Mouse (Mus musculus): ENCODE results near the gene Hoxc6. TPM values are rescaled to one million over a fixed set of nuclear protein-coding genes. Genes with fewer than 3 reads are reported as not detected.

Gene Hoxc6
- polyA plus RNA-seq (2014; fragmentation: Nextera tagmentation; extraction: Ambion mirVana): not detected in 2 replicates

DNA sequence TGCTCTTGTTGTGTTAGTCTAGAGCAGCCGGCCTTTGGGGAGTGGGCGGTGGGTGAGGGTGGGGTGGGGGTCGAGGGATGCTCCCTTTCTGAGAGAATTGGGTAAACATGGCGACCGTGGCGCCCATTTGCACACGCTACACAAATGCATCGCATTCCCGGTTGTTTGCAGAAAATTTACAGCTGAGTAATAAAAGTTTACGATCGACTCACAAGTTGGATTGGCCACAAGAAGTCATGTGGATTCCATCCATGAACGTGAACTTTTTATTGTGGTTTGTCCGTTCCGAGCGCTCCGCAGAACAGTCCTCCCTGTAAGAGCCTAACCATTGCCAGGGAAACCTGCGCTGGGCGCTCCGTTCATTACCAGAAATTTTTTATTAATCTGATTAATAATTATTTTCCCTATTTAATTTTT, at the start of gene Hoxc6:
Gene Hoxc6, plus strand, starts transcription at position 319 of the 417 bp plus-strand sequence.
- Histone ChIP-seq H3K27me3 (ENCODE audit: insufficient read depth, low read length) (peaks cover 99% of the 10 kb centered on the region), H3K9me3 (ENCODE audit: low read depth, low read length) (no peaks in the 10 kb centered on the region), H3K36me3 (ENCODE audit: insufficient read depth) (no peaks in the 10 kb centered on the region), H3K4me1 (ENCODE audit: insufficient read depth) (no peaks in the 10 kb centered on the region), H3K4me2 (peak within 1 kb of the TSS; percentile 79), H3K9ac (no peak within 1 kb of the TSS), H3K27ac (ENCODE audit: low read depth) (no peak within 1 kb of the TSS), H3K4me3 (ENCODE audit: low read depth, low read length) (peak within 1 kb of the TSS; percentile 43)
- TF ChIP-seq CTCF (IDR thresholded peaks at IDR 0.05; ENCODE audit: low read depth): no peak
- 2% methylated on average over 19 of the region's 19 CpGs for WGBS
- ATAC-seq (ENCODE audit: insufficient read depth) (no peak), DNase-seq (no peak)

DNA sequence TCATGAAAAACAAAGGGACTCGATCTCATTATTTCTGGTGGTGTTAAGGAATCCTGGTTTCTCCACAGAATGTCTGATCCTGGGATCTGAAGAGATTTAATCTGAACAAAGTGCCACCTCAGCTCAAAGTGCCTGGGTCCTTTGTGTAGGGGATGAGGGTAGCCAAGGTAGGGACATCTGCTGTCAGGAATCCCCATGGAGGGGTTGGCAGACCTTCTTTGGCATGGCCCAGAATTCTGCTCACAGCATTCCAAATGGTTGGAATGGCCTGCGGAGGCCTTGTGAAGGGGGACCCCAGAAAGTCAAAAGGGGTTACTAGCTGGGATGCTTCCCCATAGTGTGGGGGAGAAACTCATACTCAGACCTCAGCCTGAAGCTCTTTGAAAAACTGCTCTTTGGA, 49.2 kb upstream of the Hoxc6 start:
- H3K36me3 ChIP-seq (ENCODE audit: insufficient read depth): no peaks in the 10 kb centered on the region
- H3K4me1 ChIP-seq (ENCODE audit: insufficient read depth): no peaks in the 10 kb centered on the region
- no peak overlapping the region for H3K4me3 ChIP-seq (ENCODE audit: low read depth, low read length)
- no peak overlapping the region for H3K4me2 ChIP-seq
- H3K27me3 ChIP-seq (ENCODE audit: insufficient read depth, low read length): peaks cover 100% of the 10 kb centered on the region
- no peak overlapping the region for H3K9ac ChIP-seq
- 14% methylated on average over 2 of the region's 2 CpGs for WGBS
- H3K9me3 ChIP-seq (ENCODE audit: low read depth, low read length): no peaks in the 10 kb centered on the region
- H3K27ac ChIP-seq (ENCODE audit: low read depth): no peak overlapping the region
- no peak for ATAC-seq (ENCODE audit: insufficient read depth)
- no peak for DNase-seq
- no peak for TF ChIP-seq CTCF (IDR thresholded peaks at IDR 0.05; ENCODE audit: low read depth)

DNA sequence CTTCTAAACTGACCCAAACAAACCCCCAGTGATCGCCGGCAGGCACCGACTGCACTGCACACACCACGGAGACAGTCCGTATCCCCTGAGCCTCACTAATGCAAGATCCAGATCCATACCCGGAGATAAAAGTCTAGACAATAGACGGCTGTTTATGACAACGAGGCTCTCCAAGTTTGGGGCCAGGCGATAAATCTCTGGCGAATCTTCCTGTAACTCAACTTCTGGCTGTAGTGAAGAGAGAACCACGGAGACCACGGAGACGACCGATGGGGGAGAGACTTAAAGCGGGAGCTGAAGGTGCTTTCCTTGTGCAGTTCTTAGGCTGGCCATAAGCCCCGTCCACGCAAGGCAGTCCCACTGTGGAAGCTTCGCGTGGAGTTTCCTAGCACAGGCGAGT, 48.4 kb upstream of the Hoxc6 start:
- no peak overlapping the region for H3K27ac ChIP-seq (ENCODE audit: low read depth)
- H3K27me3 ChIP-seq (ENCODE audit: insufficient read depth, low read length): peaks cover 100% of the 10 kb centered on the region
- H3K9ac ChIP-seq: no peak overlapping the region
- ATAC-seq (ENCODE audit: insufficient read depth) (no peak), DNase-seq (no peak)
- H3K4me2 ChIP-seq: no peak overlapping the region
- TF ChIP-seq CTCF (IDR thresholded peaks at IDR 0.05; ENCODE audit: low read depth): no peak
- no peaks in the 10 kb centered on the region for H3K4me1 ChIP-seq (ENCODE audit: insufficient read depth)
- no peaks in the 10 kb centered on the region for H3K36me3 ChIP-seq (ENCODE audit: insufficient read depth)
- H3K9me3 ChIP-seq (ENCODE audit: low read depth, low read length): no peaks in the 10 kb centered on the region
- 3% methylated on average over 20 of the region's 20 CpGs for WGBS
- no peak overlapping the region for H3K4me3 ChIP-seq (ENCODE audit: low read depth, low read length)

DNA sequence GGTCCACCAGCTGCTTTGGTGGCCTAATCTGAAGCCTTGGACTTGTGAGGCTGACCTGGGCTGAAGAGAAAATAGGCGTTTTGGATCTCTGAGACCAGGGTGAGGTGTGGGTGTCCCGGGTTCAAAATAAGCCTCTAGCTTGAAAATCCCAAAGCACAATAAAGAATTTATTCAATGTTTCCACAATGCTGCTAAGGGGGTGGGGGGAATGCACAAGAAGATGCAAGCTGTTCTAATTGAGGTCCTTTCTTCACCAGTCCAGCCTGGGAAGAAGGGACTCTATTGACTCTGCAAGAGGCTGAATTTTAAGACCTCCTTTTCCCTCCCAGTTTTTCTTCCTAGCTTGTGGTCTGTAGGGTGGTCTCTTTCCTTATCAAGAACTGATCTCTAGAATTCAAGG, 47.2 kb upstream of the Hoxc6 start:
- Histone ChIP-seq H3K9me3 (ENCODE audit: low read depth, low read length) (no peaks in the 10 kb centered on the region), H3K4me3 (ENCODE audit: low read depth, low read length) (no peak overlapping the region), H3K4me2 (no peak overlapping the region), H3K36me3 (ENCODE audit: insufficient read depth) (no peaks in the 10 kb centered on the region), H3K27me3 (ENCODE audit: insufficient read depth, low read length) (peaks cover 100% of the 10 kb centered on the region), H3K27ac (ENCODE audit: low read depth) (no peak overlapping the region), H3K9ac (no peak overlapping the region), H3K4me1 (ENCODE audit: insufficient read depth) (no peaks in the 10 kb centered on the region)
- no peak for TF ChIP-seq CTCF (IDR thresholded peaks at IDR 0.05; ENCODE audit: low read depth)
- DNase-seq (no peak), ATAC-seq (ENCODE audit: insufficient read depth) (no peak)
- WGBS: 11% methylated on average over 2 of the region's 2 CpGs

DNA sequence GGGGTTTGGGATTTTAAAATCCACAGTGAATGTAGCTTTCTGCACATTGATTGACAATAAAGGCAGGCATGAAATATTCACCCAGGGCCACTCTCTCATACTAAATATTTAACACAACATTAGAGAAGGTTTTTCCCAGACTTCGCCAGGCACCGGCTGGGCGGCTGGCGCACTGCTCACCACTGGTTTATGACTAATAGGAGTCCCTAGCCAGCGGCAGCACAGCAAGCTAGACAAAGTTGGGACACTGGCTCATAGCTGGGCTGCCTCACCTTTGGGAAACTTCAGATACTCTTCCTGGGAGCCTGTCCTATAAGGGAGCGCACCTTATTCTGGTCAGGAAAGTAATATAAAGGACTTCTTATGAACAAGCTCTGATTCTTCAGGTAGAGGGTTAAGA, 44.5 kb upstream of the Hoxc6 start:
- no peak overlapping the region for H3K4me3 ChIP-seq (ENCODE audit: low read depth, low read length)
- no peak for DNase-seq
- no peak for TF ChIP-seq CTCF (IDR thresholded peaks at IDR 0.05; ENCODE audit: low read depth)
- no peak overlapping the region for H3K4me2 ChIP-seq
- ATAC-seq (ENCODE audit: insufficient read depth): no peak
- no peaks in the 10 kb centered on the region for H3K9me3 ChIP-seq (ENCODE audit: low read depth, low read length)
- peaks cover 100% of the 10 kb centered on the region for H3K27me3 ChIP-seq (ENCODE audit: insufficient read depth, low read length)
- no peaks in the 10 kb centered on the region for H3K4me1 ChIP-seq (ENCODE audit: insufficient read depth)
- H3K36me3 ChIP-seq (ENCODE audit: insufficient read depth): no peaks in the 10 kb centered on the region
- WGBS: 3% methylated on average over 6 of the region's 6 CpGs
- H3K27ac ChIP-seq (ENCODE audit: low read depth): no peak overlapping the region
- no peak overlapping the region for H3K9ac ChIP-seq

DNA sequence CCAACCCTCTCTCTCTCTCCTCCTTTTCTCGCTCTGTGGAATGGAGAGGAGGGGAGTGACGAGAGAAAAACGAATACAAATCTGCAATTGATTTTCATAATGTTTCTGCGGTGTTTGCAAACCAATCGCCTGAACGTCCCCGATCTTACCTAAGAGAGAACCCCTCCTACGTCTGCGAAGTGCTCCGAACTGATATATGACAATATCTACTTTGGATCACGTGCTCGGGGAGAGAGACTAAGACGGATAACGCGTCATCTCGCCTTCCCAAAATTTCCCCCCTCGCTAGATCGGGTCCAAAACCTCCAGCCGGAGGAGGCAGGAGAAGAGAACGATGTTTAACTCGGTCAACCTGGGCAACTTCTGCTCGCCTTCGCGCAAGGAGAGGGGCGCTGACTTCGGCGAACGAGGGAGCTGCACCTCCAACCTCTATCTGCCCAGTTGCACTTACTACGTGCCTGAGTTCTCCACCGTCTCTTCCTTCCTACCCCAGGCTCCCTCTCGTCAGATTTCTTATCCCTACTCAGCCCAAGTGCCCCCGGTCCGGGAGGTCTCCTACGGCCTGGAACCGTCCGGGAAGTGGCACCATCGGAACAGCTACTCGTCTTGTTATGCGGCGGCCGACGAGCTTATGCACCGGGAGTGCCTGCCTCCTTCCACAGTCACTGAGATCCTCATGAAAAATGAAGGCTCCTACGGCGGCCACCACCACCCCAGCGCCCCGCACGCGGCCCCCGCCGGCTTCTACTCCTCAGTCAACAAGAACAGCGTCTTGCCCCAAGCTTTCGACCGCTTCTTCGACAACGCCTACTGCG, 43.7 kb upstream of the Hoxc6 start, which contains the start of gene Hoxc11:
Gene Hoxc11, plus strand, starts transcription at position 236 of the 815 bp plus-strand sequence.
- no peaks in the 10 kb centered on the region for H3K4me1 ChIP-seq (ENCODE audit: insufficient read depth)
- TF ChIP-seq CTCF (IDR thresholded peaks at IDR 0.05; ENCODE audit: low read depth): no peak
- peaks cover 100% of the 10 kb centered on the region for H3K27me3 ChIP-seq (ENCODE audit: insufficient read depth, low read length)
- no peak within 1 kb of the TSS for H3K4me2 ChIP-seq
- no peak within 1 kb of the TSS for H3K9ac ChIP-seq
- no peak for DNase-seq
- ATAC-seq (ENCODE audit: insufficient read depth): no peak
- H3K27ac ChIP-seq (ENCODE audit: low read depth): no peak within 1 kb of the TSS
- no peaks in the 10 kb centered on the region for H3K9me3 ChIP-seq (ENCODE audit: low read depth, low read length)
- under 1% methylated on average over 56 of the region's 57 CpGs for WGBS
- H3K36me3 ChIP-seq (ENCODE audit: insufficient read depth): no peaks in the 10 kb centered on the region
- no peak within 1 kb of the TSS for H3K4me3 ChIP-seq (ENCODE audit: low read depth, low read length)

DNA sequence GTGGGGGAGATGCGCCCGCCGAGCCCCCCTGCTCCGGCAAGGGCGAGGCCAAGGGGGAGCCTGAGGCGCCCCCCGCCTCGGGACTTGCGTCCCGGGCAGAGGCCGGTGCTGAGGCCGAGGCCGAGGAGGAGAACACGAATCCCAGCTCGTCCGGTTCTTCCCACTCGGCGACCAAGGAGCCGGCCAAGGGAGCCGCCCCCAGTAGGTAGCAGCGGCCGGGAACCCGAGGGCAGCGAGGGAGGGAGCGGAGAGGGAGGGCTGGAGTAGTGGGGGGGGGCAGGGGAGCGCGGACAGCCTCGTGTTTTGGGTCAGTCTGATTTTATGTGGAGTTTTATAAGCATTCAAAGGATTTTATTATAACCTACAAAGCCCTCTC, 43.1 kb upstream of the Hoxc6 start:
- Histone ChIP-seq H3K36me3 (ENCODE audit: insufficient read depth) (no peaks in the 10 kb centered on the region), H3K4me1 (ENCODE audit: insufficient read depth) (no peaks in the 10 kb centered on the region), H3K9me3 (ENCODE audit: low read depth, low read length) (no peaks in the 10 kb centered on the region), H3K9ac (no peak overlapping the region), H3K4me2 (no peak overlapping the region), H3K4me3 (ENCODE audit: low read depth, low read length) (no peak overlapping the region), H3K27ac (ENCODE audit: low read depth) (no peak overlapping the region), H3K27me3 (ENCODE audit: insufficient read depth, low read length) (peaks cover 100% of the 10 kb centered on the region)
- no peak for ATAC-seq (ENCODE audit: insufficient read depth)
- under 1% methylated on average over 28 of the region's 28 CpGs for WGBS
- TF ChIP-seq CTCF (IDR thresholded peaks at IDR 0.05; ENCODE audit: low read depth): no peak
- no peak for DNase-seq
